Mouse (Mus musculus): Measurements from ENCODE around the gene 2410131K14Rik.

Gene 2410131K14Rik

DNA sequence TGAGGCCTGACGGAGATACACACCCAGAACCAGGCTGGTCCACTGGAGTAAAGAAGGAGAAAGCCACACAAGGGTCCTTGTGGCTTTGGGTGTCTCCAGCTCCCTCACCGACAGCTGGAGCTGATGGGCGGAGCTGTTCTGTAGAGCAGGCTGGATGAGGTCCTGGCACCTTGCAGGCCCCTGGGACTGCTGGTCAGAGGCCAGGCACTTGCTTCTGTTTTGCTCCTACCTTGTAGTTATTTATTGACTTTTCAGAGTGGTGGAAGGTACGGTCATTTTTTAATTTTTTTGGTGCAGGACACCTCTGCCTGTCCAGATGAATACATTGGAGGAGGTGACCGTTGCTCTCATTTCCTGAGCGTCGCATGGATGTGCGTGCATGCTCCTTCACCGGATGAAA is 16.2 kb downstream of the 2410131K14Rik start:
- no peak for DNase-seq (ENCODE audit: low read depth, low spot score)

DNA sequence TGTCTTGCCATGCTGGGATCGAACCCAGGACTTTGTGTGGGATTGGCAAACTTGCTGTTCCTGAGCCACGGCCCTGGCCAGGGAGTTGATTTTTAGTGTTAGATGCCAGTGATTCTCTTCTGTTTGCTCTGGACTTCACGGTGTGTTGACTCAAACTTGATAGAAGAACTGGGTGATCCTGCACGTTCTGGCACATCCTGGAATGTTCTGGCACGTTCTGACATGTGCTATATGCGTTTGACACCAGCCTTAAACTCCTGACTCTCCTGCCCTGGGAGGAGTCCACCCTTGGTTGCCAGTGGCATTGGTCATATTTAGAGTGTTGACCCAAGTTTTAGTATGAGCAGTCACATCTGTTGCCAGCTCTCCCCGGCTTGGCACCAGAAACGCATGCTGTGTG is 17.4 kb downstream of the 2410131K14Rik start:
- no peak for DNase-seq (ENCODE audit: low read depth, low spot score)

GRCm38 (mm10) chr5:118264279-118264678 is 19.3 kb downstream of the 2410131K14Rik start:
- no peak for DNase-seq (ENCODE audit: low read depth, low spot score)

DNA sequence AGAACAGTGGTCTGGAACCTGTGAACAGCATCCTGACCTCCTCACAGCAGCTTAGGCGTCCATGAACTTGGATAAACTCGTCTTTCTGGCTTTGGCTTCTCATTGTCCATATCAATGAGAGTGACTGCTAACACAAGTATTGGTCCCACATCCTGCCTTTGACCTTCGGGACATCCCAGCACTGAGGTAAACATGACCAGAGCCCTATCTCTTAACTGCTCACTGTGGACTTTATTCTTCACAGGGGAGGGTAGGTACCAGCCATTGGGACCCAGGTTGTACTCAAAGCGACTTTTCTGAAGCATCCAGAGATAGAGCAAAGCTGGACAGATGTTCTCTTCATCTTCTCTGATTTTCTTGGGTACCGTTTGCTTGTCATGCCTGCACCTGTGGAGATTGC is 20.3 kb downstream of the 2410131K14Rik start:
- DNase-seq (ENCODE audit: low read depth, low spot score), result no peak

- DNase-seq (ENCODE audit: low read depth, low spot score), result peak; percentile 48
These were observed 21.3 kb downstream of the 2410131K14Rik start for GRCm38 (mm10) chr5:118266309-118266708.

GRCm38 (mm10) chr5:118268987-118269386 is 24.0 kb downstream of the 2410131K14Rik start:
- peak; percentile 82 for DNase-seq (ENCODE audit: low read depth, low spot score)

DNA sequence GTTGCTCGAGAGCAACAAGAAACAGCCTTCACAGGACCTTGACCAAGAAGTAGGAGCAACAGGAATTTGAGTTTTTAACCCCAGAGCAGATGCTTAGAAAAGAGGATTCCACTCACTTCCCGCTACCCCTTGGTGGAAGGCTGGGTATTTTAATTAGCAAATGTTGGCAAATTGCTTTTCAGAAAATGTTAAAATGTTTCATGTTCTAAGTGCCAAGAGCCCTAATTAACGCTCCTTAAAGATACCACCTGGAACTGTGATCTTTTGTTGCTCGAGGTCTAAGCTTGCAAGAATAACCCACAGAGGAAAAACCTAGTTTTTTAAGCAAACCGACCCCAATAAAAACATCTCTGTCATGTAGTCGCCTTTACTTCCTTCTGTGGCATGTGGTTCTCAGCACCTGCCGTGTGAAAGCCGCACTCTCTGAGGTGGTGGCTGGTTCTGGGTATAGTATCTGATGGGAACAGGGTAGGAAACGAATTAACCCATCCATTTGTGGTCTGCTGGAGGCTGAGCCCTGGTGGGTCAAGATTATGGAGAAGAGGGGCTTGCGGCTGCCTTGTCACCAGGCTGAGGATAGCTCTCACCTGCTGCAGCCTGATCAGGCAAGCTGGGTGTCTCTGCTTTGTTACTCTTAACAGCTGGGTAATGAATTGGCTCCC is 26.6 kb downstream of the 2410131K14Rik start:
- no peak for DNase-seq (ENCODE audit: low read depth, low spot score)

GRCm38 (mm10) chr5:118273446-118273845 is 28.4 kb downstream of the 2410131K14Rik start:
- DNase-seq (ENCODE audit: low read depth, low spot score), result no peak

DNA sequence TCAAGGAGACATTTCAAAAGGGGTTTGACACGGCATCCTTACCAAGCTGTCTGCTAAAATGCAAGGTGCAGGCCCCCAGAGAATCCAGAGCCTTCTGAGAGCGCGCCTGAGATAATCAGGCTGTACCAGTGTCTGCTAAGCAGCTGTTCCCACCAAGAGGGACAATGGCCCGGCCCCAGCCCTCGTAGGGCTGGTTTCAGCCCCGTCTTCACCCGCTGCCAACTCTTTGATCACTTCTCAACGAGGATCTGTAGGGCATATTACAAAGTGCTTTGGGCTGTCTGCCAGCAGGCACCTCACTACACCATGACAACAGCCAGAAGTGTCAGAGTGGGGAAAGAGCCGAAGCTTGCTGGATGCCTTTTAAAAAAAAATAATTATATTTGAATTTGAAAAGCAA is 29.5 kb downstream of the 2410131K14Rik start:
- DNase-seq (ENCODE audit: low read depth, low spot score), result no peak

DNA sequence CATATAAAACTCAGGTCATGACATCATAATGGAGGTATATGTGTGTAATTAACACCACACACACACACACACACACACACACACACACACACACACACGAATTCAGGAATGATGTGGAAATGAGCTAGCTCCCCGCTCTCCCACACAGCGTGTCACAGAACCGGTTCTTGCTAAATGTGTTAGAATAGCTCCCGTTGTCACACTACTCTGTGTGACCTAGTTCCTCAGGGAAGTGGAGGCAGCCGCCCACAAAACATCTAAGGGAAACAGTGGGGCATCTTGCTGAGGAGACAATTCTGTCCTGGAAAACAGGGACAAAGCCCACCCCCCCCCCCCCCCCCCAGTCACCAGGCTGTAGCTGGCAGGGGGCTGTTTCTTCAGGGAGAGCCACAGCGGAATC is 31.3 kb downstream of the 2410131K14Rik start:
- no peak for DNase-seq (ENCODE audit: low read depth, low spot score)

DNA sequence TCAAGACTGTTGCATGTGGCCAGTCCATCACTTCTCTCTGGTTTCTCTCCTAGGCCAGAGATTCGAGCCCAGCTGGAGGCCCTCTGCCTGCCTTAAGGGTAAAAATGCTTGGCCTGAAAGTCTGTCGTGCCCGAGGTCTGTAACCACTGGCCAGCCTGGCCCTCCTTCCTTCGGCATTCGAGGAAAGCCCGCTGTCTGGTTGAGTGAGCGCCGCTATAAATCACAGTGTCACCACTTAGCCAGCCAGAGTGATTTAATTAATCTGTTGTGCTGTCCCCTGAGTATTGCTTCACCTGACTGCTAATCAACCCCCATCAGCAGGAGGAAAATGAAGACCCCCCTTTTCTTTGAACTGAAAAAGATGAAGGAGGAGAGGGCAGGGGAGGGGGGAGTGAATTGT is 31.7 kb downstream of the 2410131K14Rik start:
- DNase-seq (ENCODE audit: low read depth, low spot score), result no peak

- no peak for DNase-seq (ENCODE audit: low read depth, low spot score)
These were observed 32.9 kb downstream of the 2410131K14Rik start for GRCm38 (mm10) chr5:118277741-118278495.

GRCm38 (mm10) chr5:118291453-118291852 is 46.4 kb downstream of the 2410131K14Rik start:
- no peak for DNase-seq (ENCODE audit: low read depth, low spot score)

DNA sequence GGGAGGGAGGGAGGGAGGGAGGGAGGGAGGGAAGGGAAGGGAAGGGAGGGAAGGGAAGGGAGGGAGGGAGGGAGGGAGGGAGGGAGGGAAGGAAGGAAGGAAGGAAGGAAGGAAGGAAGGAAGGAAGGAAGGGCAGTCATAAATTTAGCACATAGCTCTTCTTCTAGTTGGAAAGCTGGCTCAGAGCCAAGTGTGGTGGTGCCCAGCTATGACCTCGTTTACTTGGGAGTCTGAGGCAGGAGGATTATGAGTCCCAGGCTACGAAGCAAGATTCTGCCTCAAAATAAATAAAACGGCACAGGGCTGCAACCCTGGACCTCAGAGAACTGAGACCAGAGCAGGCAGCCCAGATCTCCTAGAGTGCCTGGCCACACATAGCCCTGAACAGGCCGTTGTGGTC is 47.4 kb downstream of the 2410131K14Rik start:
- DNase-seq (ENCODE audit: low read depth, low spot score), result peak; percentile 43

GRCm38 (mm10) chr5:118294086-118294864 is 49.2 kb downstream of the 2410131K14Rik start:
- DNase-seq (ENCODE audit: low read depth, low spot score), result peak; percentile 99

GRCm38 (mm10) chr5:118294865-118295258 is 49.8 kb downstream of the 2410131K14Rik start:
- no peak for DNase-seq (ENCODE audit: low read depth, low spot score)

DNA sequence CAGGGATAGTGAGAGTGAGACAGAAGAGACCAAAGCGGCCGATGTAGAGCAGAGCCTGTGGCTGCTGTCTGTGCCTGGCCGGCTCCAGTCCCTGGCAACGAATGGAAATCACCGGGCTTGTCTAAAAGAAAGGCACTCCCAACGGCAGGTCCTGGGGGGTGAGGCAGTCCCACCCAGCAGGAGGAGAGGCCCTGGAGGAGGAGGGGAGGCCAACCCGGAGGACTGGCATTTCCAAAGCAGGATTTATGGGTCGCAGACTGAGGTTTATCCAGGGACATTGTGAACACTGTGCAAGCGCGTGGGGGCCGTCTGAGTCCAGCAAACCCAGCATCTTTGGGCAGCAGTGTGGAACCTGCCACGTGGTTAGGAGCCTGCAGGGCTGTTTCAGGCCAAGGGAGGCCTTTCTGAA is 52.3 kb downstream of the 2410131K14Rik start:
- no peak for DNase-seq (ENCODE audit: low read depth, low spot score)

DNA sequence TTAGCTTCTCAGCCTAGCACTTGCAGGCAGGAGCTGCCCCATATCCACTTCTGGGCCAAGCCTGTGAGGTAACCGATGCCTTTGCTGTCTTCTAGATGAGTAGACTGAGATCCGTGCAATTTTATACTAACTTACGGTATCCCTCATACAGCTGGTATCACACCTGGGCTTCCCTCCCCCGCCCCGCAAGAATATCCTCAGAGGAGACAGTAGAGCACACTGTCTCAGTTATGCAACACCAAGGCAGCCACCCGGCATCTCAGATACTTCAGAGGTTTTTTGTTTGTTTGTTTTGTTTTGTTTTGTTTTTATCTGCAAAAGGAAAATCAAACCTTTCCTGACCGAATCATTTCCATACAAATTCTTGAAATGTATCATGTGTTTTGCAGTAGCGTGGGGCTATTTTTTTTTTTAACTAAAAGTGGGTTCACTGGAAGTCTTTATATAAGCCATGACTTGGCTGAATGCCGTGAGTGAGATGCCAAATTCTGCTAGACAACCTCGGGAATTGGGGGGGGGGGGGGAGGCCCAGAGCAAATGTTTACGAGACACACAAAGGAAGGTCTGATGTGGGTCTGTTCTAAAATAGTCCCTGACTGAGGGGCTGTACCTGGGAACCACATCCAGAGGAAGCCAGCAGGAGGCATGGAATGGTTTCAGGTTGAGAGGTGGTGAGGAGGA is 54.8 kb downstream of the 2410131K14Rik start:
- DNase-seq (ENCODE audit: low read depth, low spot score), result no peak

- DNase-seq (ENCODE audit: low read depth, low spot score), result no peak
These were observed 57.6 kb downstream of the 2410131K14Rik start for GRCm38 (mm10) chr5:118302466-118303155.

DNA sequence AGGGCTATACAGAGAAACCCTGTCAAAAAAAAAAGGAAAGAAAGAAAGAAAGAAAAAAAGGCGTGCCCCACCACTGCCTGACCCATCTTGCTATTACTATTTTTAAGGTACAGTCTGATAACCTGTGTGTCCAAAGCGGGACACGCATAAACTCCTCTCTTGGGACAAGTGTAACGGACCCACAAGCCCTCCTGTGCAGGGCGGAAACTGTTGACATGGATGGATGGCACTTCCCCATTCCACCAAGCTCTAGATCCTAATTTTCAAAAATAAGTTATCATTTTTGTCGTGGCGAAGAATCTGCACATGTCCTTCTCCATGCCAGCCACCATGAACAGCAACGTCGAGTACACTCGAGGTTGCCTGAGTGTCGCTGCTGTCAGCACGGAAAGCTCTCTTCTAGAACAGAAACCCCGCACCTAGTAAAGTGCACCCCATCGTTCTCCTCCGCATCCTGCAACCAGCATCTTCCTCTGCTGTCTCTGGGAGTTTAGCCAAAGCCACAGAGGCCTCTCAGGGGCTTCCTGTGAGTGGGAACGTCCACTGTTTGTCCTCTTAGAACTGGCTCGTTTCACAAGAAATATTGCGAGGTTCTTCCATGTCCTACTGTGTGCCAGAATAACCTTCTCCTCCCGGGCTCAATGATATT is 60.1 kb downstream of the 2410131K14Rik start:
- DNase-seq (ENCODE audit: low read depth, low spot score), result no peak

- no peak for DNase-seq (ENCODE audit: low read depth, low spot score)
These were observed 65.4 kb downstream of the 2410131K14Rik start for GRCm38 (mm10) chr5:118310389-118310788.

Measured in 3T3-L1 (cell line).